Mouse (Mus musculus): Measurements from ENCODE around the gene Reep1. TPM values are rescaled to one million over a fixed set of nuclear protein-coding genes. Genes with fewer than 3 reads are reported as not detected.

The Reep1 gene
- polyA plus RNA-seq (2015; fragmentation: Nextera tagmentation; extraction: Ambion mirVana): 20.3 and 20.9 TPM in 2 replicates

- under 1% methylated on average over 82 of the region's 91 CpGs for WGBS
- H3K27me3 ChIP-seq (ENCODE audit: control insufficient read depth, insufficient read depth, low read length): 0 out of 2 replicates have a peak, but pooled peaks cover 2% of the 10 kb centered on the region
These were observed at the start of gene Reep1 for GRCm38 (mm10) chr6:71707511-71708501. Reep1 (plus strand) TSS chr6:71707561.

GRCm38 (mm10) chr6:71658290-71658689 is 49.1 kb upstream of the Reep1 start:
- Histone ChIP-seq H3K9me3 (replicated peaks; ENCODE audit: control insufficient read depth, low read length) (no peaks in the 10 kb centered on the region), H3K27ac (ENCODE audit: low read length) (peak overlapping the region; percentile 59)
- peak; percentile 76 for ATAC-seq (replicated peaks; ENCODE audit: extremely low read depth, insufficient read depth, low FRiP score)

More at GRCm38 (mm10) chr6:71707511-71708501, at the start of gene Reep1:
- Histone ChIP-seq H3K36me3 (ENCODE audit: control insufficient read depth, insufficient read depth) (no peaks in the 10 kb centered on the region), H3K4me1 (ENCODE audit: control insufficient read depth, insufficient read depth, low read length) (peaks cover 6% of the 10 kb centered on the region), H3K9me3 (replicated peaks; ENCODE audit: control insufficient read depth, low read length) (no peaks in the 10 kb centered on the region), H3K4me2 (ENCODE audit: low read depth, low read length) (peak within 1 kb of the TSS; percentile 82), H3K27ac (ENCODE audit: low read length) (peak within 1 kb of the TSS; percentile 82), H3K4me3 (ENCODE audit: low read length) (peak within 1 kb of the TSS; percentile 58), H3K9ac (ENCODE audit: low read length) (peak within 1 kb of the TSS; percentile 82)
- ATAC-seq (replicated peaks; ENCODE audit: extremely low read depth, insufficient read depth, low FRiP score): peak; percentile 91

GRCm38 (mm10) chr6:71664511-71664910 is 42.9 kb upstream of the Reep1 start:
- WGBS: 74% methylated on average over 1 of the region's 1 CpGs
- H3K4me3 ChIP-seq (ENCODE audit: low read length): no peak overlapping the region
- peaks cover 5% of the 10 kb centered on the region for H3K4me1 ChIP-seq (ENCODE audit: control insufficient read depth, insufficient read depth, low read length)
- no peak overlapping the region for H3K4me2 ChIP-seq (ENCODE audit: low read depth, low read length)
- no peaks in the 10 kb centered on the region for H3K9me3 ChIP-seq (replicated peaks; ENCODE audit: control insufficient read depth, low read length)
- no peaks in the 10 kb centered on the region for H3K27me3 ChIP-seq (ENCODE audit: control insufficient read depth, insufficient read depth, low read length)
- no peak for ATAC-seq (replicated peaks; ENCODE audit: extremely low read depth, insufficient read depth, low FRiP score)
- H3K36me3 ChIP-seq (ENCODE audit: control insufficient read depth, insufficient read depth): no peaks in the 10 kb centered on the region
- H3K9ac ChIP-seq (ENCODE audit: low read length): no peak overlapping the region
- H3K27ac ChIP-seq (ENCODE audit: low read length): no peak overlapping the region

More at GRCm38 (mm10) chr6:71658290-71658689, 49.1 kb upstream of the Reep1 start:
- no peaks in the 10 kb centered on the region for H3K27me3 ChIP-seq (ENCODE audit: control insufficient read depth, insufficient read depth, low read length)
- 21% methylated on average over 2 of the region's 2 CpGs for WGBS
- H3K4me3 ChIP-seq (ENCODE audit: low read length): no peak overlapping the region
- peaks cover 29% of the 10 kb centered on the region for H3K4me1 ChIP-seq (ENCODE audit: control insufficient read depth, insufficient read depth, low read length)
- no peaks in the 10 kb centered on the region for H3K36me3 ChIP-seq (ENCODE audit: control insufficient read depth, insufficient read depth)
- H3K9ac ChIP-seq (ENCODE audit: low read length): no peak overlapping the region
- H3K4me2 ChIP-seq (ENCODE audit: low read depth, low read length): 0 out of 2 replicates have a peak overlapping the region, but pooled peaks have one; percentile 15

- H3K9ac ChIP-seq (ENCODE audit: low read length): no peak overlapping the region
- ATAC-seq (replicated peaks; ENCODE audit: extremely low read depth, insufficient read depth, low FRiP score): no peak
- no peaks in the 10 kb centered on the region; the same call in 1 of the 2 replicates for H3K9me3 ChIP-seq (replicated peaks; ENCODE audit: control insufficient read depth, low read length)
- H3K4me1 ChIP-seq (ENCODE audit: control insufficient read depth, insufficient read depth, low read length): no peaks in the 10 kb centered on the region
- no peak overlapping the region for H3K27ac ChIP-seq (ENCODE audit: low read length)
- 55% methylated on average over 2 of the region's 2 CpGs for WGBS
- no peaks in the 10 kb centered on the region for H3K36me3 ChIP-seq (ENCODE audit: control insufficient read depth, insufficient read depth)
- no peaks in the 10 kb centered on the region for H3K27me3 ChIP-seq (ENCODE audit: control insufficient read depth, insufficient read depth, low read length)
- H3K4me3 ChIP-seq (ENCODE audit: low read length): no peak overlapping the region
- no peak overlapping the region for H3K4me2 ChIP-seq (ENCODE audit: low read depth, low read length)
These were observed 34.2 kb upstream of the Reep1 start for GRCm38 (mm10) chr6:71673166-71673565.

DNA sequence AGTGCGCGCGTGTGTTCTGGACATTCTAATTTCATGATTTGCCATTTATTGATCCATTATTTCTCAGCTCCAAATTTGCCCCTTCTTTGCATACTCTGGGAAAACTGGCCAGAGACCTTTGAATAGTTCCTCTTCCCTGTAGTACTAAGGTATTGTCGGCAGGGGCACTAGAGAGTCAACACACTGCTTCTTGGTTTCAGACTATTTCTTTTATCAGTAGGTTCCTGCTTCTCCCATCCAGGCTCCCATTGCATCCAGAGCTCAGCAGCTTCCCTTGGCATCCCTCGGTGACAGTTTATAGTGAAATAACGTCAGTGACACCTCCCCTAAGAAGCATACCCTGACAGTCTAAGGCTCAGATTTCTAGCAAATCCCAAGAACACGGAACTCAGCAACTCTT is 28.5 kb upstream of the Reep1 start:
- 60% methylated on average over 7 of the region's 7 CpGs for WGBS
- Histone ChIP-seq H3K36me3 (ENCODE audit: control insufficient read depth, insufficient read depth) (no peaks in the 10 kb centered on the region), H3K4me2 (ENCODE audit: low read depth, low read length) (no peak overlapping the region), H3K27ac (ENCODE audit: low read length) (no peak overlapping the region), H3K4me3 (ENCODE audit: low read length) (no peak overlapping the region), H3K27me3 (ENCODE audit: control insufficient read depth, insufficient read depth, low read length) (no peaks in the 10 kb centered on the region), H3K9me3 (replicated peaks; ENCODE audit: control insufficient read depth, low read length) (no peaks in the 10 kb centered on the region; the same call in 1 of the 2 replicates), H3K4me1 (ENCODE audit: control insufficient read depth, insufficient read depth, low read length) (no peaks in the 10 kb centered on the region), H3K9ac (ENCODE audit: low read length) (no peak overlapping the region)
- no peak for ATAC-seq (replicated peaks; ENCODE audit: extremely low read depth, insufficient read depth, low FRiP score)

GRCm38 (mm10) chr6:71695150-71695549 is 12.2 kb upstream of the Reep1 start:
- no peak for ATAC-seq (replicated peaks; ENCODE audit: extremely low read depth, insufficient read depth, low FRiP score)
- no peaks in the 10 kb centered on the region; the same call in 1 of the 2 replicates for H3K9me3 ChIP-seq (replicated peaks; ENCODE audit: control insufficient read depth, low read length)
- WGBS: 86% methylated on average over 2 of the region's 2 CpGs

GRCm38 (mm10) chr6:71695599-71695998 is 11.8 kb upstream of the Reep1 start:
- no peak overlapping the region for H3K9ac ChIP-seq (ENCODE audit: low read length)
- H3K36me3 ChIP-seq (ENCODE audit: control insufficient read depth, insufficient read depth): no peaks in the 10 kb centered on the region
- no peak for ATAC-seq (replicated peaks; ENCODE audit: extremely low read depth, insufficient read depth, low FRiP score)
- H3K4me1 ChIP-seq (ENCODE audit: control insufficient read depth, insufficient read depth, low read length): no peaks in the 10 kb centered on the region
- no peak overlapping the region for H3K4me3 ChIP-seq (ENCODE audit: low read length)
- H3K9me3 ChIP-seq (replicated peaks; ENCODE audit: control insufficient read depth, low read length): no peaks in the 10 kb centered on the region; the same call in 1 of the 2 replicates
- no peaks in the 10 kb centered on the region for H3K27me3 ChIP-seq (ENCODE audit: control insufficient read depth, insufficient read depth, low read length)
- 71% methylated on average over 3 of the region's 3 CpGs for WGBS
- no peak overlapping the region for H3K27ac ChIP-seq (ENCODE audit: low read length)
- no peak overlapping the region for H3K4me2 ChIP-seq (ENCODE audit: low read depth, low read length)

More at GRCm38 (mm10) chr6:71695150-71695549, 12.2 kb upstream of the Reep1 start:
- H3K27ac ChIP-seq (ENCODE audit: low read length): no peak overlapping the region
- H3K9ac ChIP-seq (ENCODE audit: low read length): no peak overlapping the region
- H3K4me1 ChIP-seq (ENCODE audit: control insufficient read depth, insufficient read depth, low read length): no peaks in the 10 kb centered on the region
- no peaks in the 10 kb centered on the region for H3K36me3 ChIP-seq (ENCODE audit: control insufficient read depth, insufficient read depth)
- no peak overlapping the region for H3K4me3 ChIP-seq (ENCODE audit: low read length)
- no peak overlapping the region for H3K4me2 ChIP-seq (ENCODE audit: low read depth, low read length)
- no peaks in the 10 kb centered on the region for H3K27me3 ChIP-seq (ENCODE audit: control insufficient read depth, insufficient read depth, low read length)

- Histone ChIP-seq H3K27ac (ENCODE audit: low read length) (no peak overlapping the region), H3K9ac (ENCODE audit: low read length) (no peak overlapping the region), H3K4me1 (ENCODE audit: control insufficient read depth, insufficient read depth, low read length) (peaks cover 6% of the 10 kb centered on the region), H3K36me3 (ENCODE audit: control insufficient read depth, insufficient read depth) (no peaks in the 10 kb centered on the region), H3K27me3 (ENCODE audit: control insufficient read depth, insufficient read depth, low read length) (0 out of 2 replicates have a peak, but pooled peaks cover 2% of the 10 kb centered on the region), H3K4me3 (ENCODE audit: low read length) (no peak overlapping the region), H3K4me2 (ENCODE audit: low read depth, low read length) (no peak overlapping the region; the same call in 1 of the 2 replicates), H3K9me3 (replicated peaks; ENCODE audit: control insufficient read depth, low read length) (no peaks in the 10 kb centered on the region)
- WGBS: 85% methylated on average over 12 of the region's 12 CpGs
- ATAC-seq (replicated peaks; ENCODE audit: extremely low read depth, insufficient read depth, low FRiP score): no peak
These were observed 490 bp upstream of the Reep1 start for GRCm38 (mm10) chr6:71706871-71707270.

DNA sequence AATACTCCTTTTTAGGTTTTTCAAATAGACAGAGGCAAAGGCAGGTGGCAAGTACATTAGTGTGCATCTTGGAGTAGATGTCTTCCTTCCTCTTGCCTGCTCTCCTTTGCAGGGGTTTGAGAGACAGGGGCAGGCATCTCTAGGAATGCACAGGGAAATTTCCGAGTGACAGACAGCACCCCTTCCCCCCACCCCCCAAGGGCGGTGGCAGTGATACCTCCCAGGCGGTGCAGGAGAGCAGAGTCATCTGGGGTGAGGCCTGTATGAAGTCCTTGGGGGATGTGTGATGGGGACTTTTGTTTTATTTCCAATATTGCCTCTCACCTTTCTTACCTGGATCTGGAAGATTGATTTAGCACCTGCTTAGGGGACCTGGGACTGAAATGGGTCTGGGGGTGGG is 1.2 kb downstream of the Reep1 start:
- WGBS: 3% methylated on average over 3 of the region's 3 CpGs
- H3K27me3 ChIP-seq (ENCODE audit: control insufficient read depth, insufficient read depth, low read length): 0 out of 2 replicates have a peak, but pooled peaks cover 2% of the 10 kb centered on the region
- peak overlapping the region; percentile 82 for H3K4me2 ChIP-seq (ENCODE audit: low read depth, low read length)
- no peaks in the 10 kb centered on the region for H3K9me3 ChIP-seq (replicated peaks; ENCODE audit: control insufficient read depth, low read length)
- H3K4me3 ChIP-seq (ENCODE audit: low read length): peak overlapping the region; percentile 58
- peak overlapping the region; percentile 82 for H3K27ac ChIP-seq (ENCODE audit: low read length)
- H3K36me3 ChIP-seq (ENCODE audit: control insufficient read depth, insufficient read depth): no peaks in the 10 kb centered on the region
- no peak for ATAC-seq (replicated peaks; ENCODE audit: extremely low read depth, insufficient read depth, low FRiP score)
- H3K4me1 ChIP-seq (ENCODE audit: control insufficient read depth, insufficient read depth, low read length): peaks cover 6% of the 10 kb centered on the region
- peak overlapping the region; percentile 82 for H3K9ac ChIP-seq (ENCODE audit: low read length)

Data from heart, embryonic 16.5 days (tissue).